Mouse (Mus musculus): Measurements from ENCODE around the gene Paqr3. TPM values are rescaled to one million over a fixed set of nuclear protein-coding genes. Genes with fewer than 3 reads are reported as not detected.

Paqr3 gene
- total and polyA plus RNA-seq, 3 experiments: 4.3 to 6.4 TPM; not detected in 1

GRCm38 (mm10) chr5:97087746-97088145 is 23.6 kb downstream of the Paqr3 start:
- no peak overlapping the region for H3K27ac ChIP-seq (ENCODE audit: control insufficient read depth, low read depth, low read length)
- H3K4me1 ChIP-seq (ENCODE audit: control insufficient read depth in 1 of 2, insufficient read depth in 2 of 2, low read length in 2 of 2): no peaks in the 10 kb centered on the region
- H3K36me3 ChIP-seq (ENCODE audit: control insufficient read depth in 1 of 2, insufficient read depth in 2 of 2, low read length in 2 of 2): peaks cover 0 to 5% of the 10 kb centered on the region in 2 experiments; a peak in 1 of 4 replicates
- no peaks in the 10 kb centered on the region for H3K79me2 ChIP-seq (ENCODE audit: control insufficient read depth, insufficient read depth, low read length, poor library complexity)
- H3K27me3 ChIP-seq (ENCODE audit: control insufficient read depth in 1 of 2, insufficient read depth in 2 of 2, low read length in 2 of 2): no peaks in the 10 kb centered on the region
- H3K9me3 ChIP-seq (replicated peaks; ENCODE audit: insufficient read depth, low read length): no peaks in the 10 kb centered on the region
- DNase-seq (ENCODE audit: low read depth, low spot score): no peak
- H3K9ac ChIP-seq (ENCODE audit: control insufficient read depth, low read depth, low read length, poor library complexity, severe bottlenecking): no peak overlapping the region
- no peak overlapping the region for H3K4me3 ChIP-seq (ENCODE audit: control insufficient read depth in 1 of 2, insufficient read depth in 1 of 2, low read depth in 2 of 2, low read length in 2 of 2)
- TF ChIP-seq USF1 (IDR thresholded peaks at IDR 0.05; ENCODE audit: low read depth, low read length): no peak
- TF ChIP-seq SMC3 (IDR thresholded peaks at IDR 0.05; ENCODE audit: low read depth, low read length): no peak
- TF ChIP-seq MYB (IDR thresholded peaks at IDR 0.05; ENCODE audit: low read depth, low read length): no peak

- Histone ChIP-seq H3K27ac (ENCODE audit: control insufficient read depth, low read depth, low read length) (no peak overlapping the region), H3K36me3 (ENCODE audit: control insufficient read depth in 1 of 2, insufficient read depth in 2 of 2, low read length in 2 of 2) (peaks cover 0 to 5% of the 10 kb centered on the region in 2 experiments; a peak in 1 of 4 replicates), H3K9ac (ENCODE audit: control insufficient read depth, low read depth, low read length, poor library complexity, severe bottlenecking) (no peak overlapping the region), H3K4me3 (ENCODE audit: control insufficient read depth in 1 of 2, insufficient read depth in 1 of 2, low read depth in 2 of 2, low read length in 2 of 2) (no peak overlapping the region), H3K9me3 (replicated peaks; ENCODE audit: insufficient read depth, low read length) (no peaks in the 10 kb centered on the region), H3K27me3 (ENCODE audit: control insufficient read depth in 1 of 2, insufficient read depth in 2 of 2, low read length in 2 of 2) (no peaks in the 10 kb centered on the region), H3K79me2 (ENCODE audit: control insufficient read depth, insufficient read depth, low read length, poor library complexity) (no peaks in the 10 kb centered on the region), H3K4me1 (ENCODE audit: control insufficient read depth in 1 of 2, insufficient read depth in 2 of 2, low read length in 2 of 2) (no peaks in the 10 kb centered on the region)
- TF ChIP-seq POLR2AphosphoS5 (IDR thresholded peaks at IDR 0.05; ENCODE audit: borderline replicate concordance, low read depth, low read length) (no peak), MYB (IDR thresholded peaks at IDR 0.05; ENCODE audit: low read depth, low read length) (no peak), ETS1 (IDR thresholded peaks at IDR 0.05; ENCODE audit: low read depth, low read length) (no peak), USF2 (IDR thresholded peaks at IDR 0.05; ENCODE audit: borderline replicate concordance in 1 of 2, insufficient read depth in 1 of 2, low read depth in 1 of 2, low read length in 2 of 2) (no peak), USF1 (IDR thresholded peaks at IDR 0.05; ENCODE audit: low read depth, low read length) (no peak), UBTF (IDR thresholded peaks at IDR 0.05; ENCODE audit: borderline replicate concordance, insufficient read depth, low read depth, low read length) (no peak), JUND (IDR thresholded peaks at IDR 0.05; ENCODE audit: low read depth, low read length) (no peak), GABPA (IDR thresholded peaks at IDR 0.05; ENCODE audit: low read depth, low read length) (no peak), ZNF384 (IDR thresholded peaks at IDR 0.05; ENCODE audit: low read depth, low read length) (no peak), ZC3H11A (IDR thresholded peaks at IDR 0.05; ENCODE audit: low read depth, low read length) (no peak), NELFE (IDR thresholded peaks at IDR 0.05; ENCODE audit: low read depth, low read length) (no peak), SMC3 (IDR thresholded peaks at IDR 0.05; ENCODE audit: low read depth, low read length) (no peak), BHLHE40 (IDR thresholded peaks at IDR 0.05; ENCODE audit: borderline replicate concordance, low read depth, low read length) (no peak), EP300 (IDR thresholded peaks at IDR 0.05; ENCODE audit: low read depth in 1 of 2, low read length in 2 of 2) (no peak), GATA1 (IDR thresholded peaks at IDR 0.05; ENCODE audit: low read depth, low read length) (no peak), KAT2A (conservative IDR thresholded peaks at IDR 0.05; ENCODE audit: low read depth, low read length) (no peak)
- DNase-seq (ENCODE audit: low read depth, low spot score): no peak
These were observed 24.3 kb downstream of the Paqr3 start for GRCm38 (mm10) chr5:97087030-97087630.

Data from MEL (cell line).